Mouse (Mus musculus) cerebellum, adult 9-11 months (tissue): ENCODE data around the gene Ccdc74a.
"Not testable (repeated sequence)": the region's sequence is repeated elsewhere in the genome, so short reads cannot be mapped to it uniquely, and the experiment has no call there.

Experiments used
- DNase-seq: peaks from one replicate; pipeline ENCODE4 v3.0.0; 2022

The Ccdc74a gene

GRCm38 (mm10) chr16:17646310-17647114 is at the start of gene Ccdc74a:
Gene Ccdc74a, plus strand, starts transcription at chr16:17646470.
- DNase-seq = peak; percentile 91

- DNase-seq = no peak
Measured at GRCm38 (mm10) chr16:17600944-17601562, 45.2 kb upstream of the Ccdc74a start.

- no peak for DNase-seq
Measured at GRCm38 (mm10) chr16:17604941-17605340, 41.3 kb upstream of the Ccdc74a start.

- no peak for DNase-seq
Measured at GRCm38 (mm10) chr16:17605684-17606083, 40.6 kb upstream of the Ccdc74a start.

- DNase-seq = no peak
Measured at GRCm38 (mm10) chr16:17611383-17611782, 34.9 kb upstream of the Ccdc74a start.

- DNase-seq = not testable (repeated sequence)
Measured at GRCm38 (mm10) chr16:17614740-17615139, 31.5 kb upstream of the Ccdc74a start.

GRCm38 (mm10) chr16:17616212-17616611 is 30.1 kb upstream of the Ccdc74a start:
- no peak for DNase-seq

- peak; percentile 64 for DNase-seq
Measured at GRCm38 (mm10) chr16:17617922-17618565, 28.2 kb upstream of the Ccdc74a start.

GRCm38 (mm10) chr16:17619198-17620105 is 26.8 kb upstream of the Ccdc74a start, which contains the start of gene Smpd4:
Gene Smpd4, plus strand, starts transcription at chr16:17619354.
- DNase-seq = peak; percentile 84

- no peak for DNase-seq
Measured at GRCm38 (mm10) chr16:17621936-17622335, 24.3 kb upstream of the Ccdc74a start.

- DNase-seq = peak; percentile 41
Measured at GRCm38 (mm10) chr16:17625488-17626268, 20.6 kb upstream of the Ccdc74a start.

GRCm38 (mm10) chr16:17626269-17626555 is 20.1 kb upstream of the Ccdc74a start:
- DNase-seq = no peak

- no peak for DNase-seq
Measured at GRCm38 (mm10) chr16:17632580-17632979, 13.7 kb upstream of the Ccdc74a start.

- no peak for DNase-seq
Measured at GRCm38 (mm10) chr16:17633481-17634181, 12.6 kb upstream of the Ccdc74a start.

- DNase-seq = no peak
Measured at GRCm38 (mm10) chr16:17636904-17637303, 9.4 kb upstream of the Ccdc74a start.

GRCm38 (mm10) chr16:17637610-17638009 is 8.7 kb upstream of the Ccdc74a start:
- DNase-seq = no peak

- DNase-seq = peak; percentile 44
Measured at GRCm38 (mm10) chr16:17638036-17638628, 8.1 kb upstream of the Ccdc74a start.

- DNase-seq = peak; percentile 40
Measured at GRCm38 (mm10) chr16:17639081-17639480, 7.2 kb upstream of the Ccdc74a start.

- DNase-seq = peak; percentile 34
Measured at GRCm38 (mm10) chr16:17639951-17640350, 6.3 kb upstream of the Ccdc74a start.

GRCm38 (mm10) chr16:17640706-17641105 is 5.6 kb upstream of the Ccdc74a start:
- DNase-seq = peak; percentile 65

- peak; percentile 70 for DNase-seq
Measured at GRCm38 (mm10) chr16:17641301-17641700, 5.0 kb upstream of the Ccdc74a start.
